Mouse (Mus musculus): ENCODE measurements around the gene Olfml3.

Gene Olfml3

GRCm38 (mm10) chr3:103737778-103738571, at the start of gene Olfml3:
Gene Olfml3 (minus strand): TSS chr3:103738001.
- DNase-seq, result peak; percentile 92 to 95

- no peak for DNase-seq
These were observed 49.4 kb upstream of the Olfml3 start for GRCm38 (mm10) chr3:103787225-103787624.

GRCm38 (mm10) chr3:103782844-103783609, 45.2 kb upstream of the Olfml3 start:
- DNase-seq, result no peak

- DNase-seq, result no peak
These were observed 43.0 kb upstream of the Olfml3 start for GRCm38 (mm10) chr3:103780777-103781176.

- peak; percentile 49 to 53 for DNase-seq
These were observed 42.5 kb upstream of the Olfml3 start for GRCm38 (mm10) chr3:103780271-103780670.

GRCm38 (mm10) chr3:103779183-103779582, 41.4 kb upstream of the Olfml3 start:
- no peak for DNase-seq

DNA sequence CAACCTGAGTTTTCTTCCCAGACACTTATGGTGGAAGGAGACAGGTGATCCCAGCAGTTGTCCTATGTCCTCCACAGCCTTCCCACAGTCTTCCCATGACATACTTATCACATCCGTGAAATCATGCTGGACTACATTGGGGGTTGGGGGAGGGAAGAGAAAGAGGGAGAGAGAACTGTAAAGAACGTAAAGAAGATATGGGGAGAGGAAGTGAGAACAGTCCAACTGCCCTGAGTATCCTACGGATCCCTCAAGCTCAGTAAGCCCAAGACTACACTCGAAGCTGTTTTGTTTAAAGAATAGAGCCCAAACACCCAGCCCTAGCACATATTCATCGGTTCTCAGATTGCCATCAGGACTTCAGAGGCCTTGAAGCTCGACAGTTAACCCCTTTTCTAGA, 40.9 kb upstream of the Olfml3 start:
- no peak for DNase-seq

GRCm38 (mm10) chr3:103777940-103778339, 40.1 kb upstream of the Olfml3 start:
- DNase-seq, result peak; percentile 76 to 79

GRCm38 (mm10) chr3:103774009-103774408, 36.2 kb upstream of the Olfml3 start:
- no peak for DNase-seq

DNA sequence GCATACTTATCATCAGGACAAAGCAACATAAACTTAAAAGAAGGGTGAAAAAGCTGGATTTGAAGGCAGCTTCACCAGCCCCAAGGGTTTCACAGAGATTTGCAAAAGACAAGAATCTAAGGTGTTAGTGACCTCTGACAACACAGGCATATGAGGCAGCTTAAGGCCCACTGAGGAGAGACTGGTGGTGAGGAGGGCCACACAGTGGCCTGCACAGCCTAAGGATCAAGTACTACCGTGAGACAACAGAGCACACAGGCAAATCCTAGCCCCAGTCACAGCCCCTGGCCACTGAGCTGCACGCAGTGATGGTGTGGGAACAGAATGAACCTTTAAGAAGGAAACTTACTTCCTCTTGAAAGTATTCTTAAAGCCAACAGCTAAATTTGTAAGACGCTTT, 35.7 kb upstream of the Olfml3 start:
- DNase-seq, result no peak

DNA sequence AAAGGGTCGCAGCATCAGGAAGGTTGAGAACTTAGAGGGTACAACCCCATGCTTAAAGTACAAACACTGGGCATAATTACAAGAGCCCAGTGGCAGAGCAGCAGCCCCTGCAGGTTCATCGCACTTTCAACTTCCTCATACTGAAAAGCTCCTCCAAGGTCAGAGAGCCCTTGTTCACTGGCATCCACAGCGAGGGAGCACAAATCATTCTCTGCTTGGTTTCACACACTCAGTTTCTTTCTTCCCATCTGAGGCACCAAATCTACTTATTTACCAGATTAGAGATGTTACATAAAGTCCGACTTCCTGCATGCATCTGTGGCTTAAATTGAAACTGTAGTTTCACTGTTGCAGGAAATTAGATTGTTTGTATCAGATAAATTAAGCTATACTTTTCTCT, 35.0 kb upstream of the Olfml3 start:
- no peak for DNase-seq

DNA sequence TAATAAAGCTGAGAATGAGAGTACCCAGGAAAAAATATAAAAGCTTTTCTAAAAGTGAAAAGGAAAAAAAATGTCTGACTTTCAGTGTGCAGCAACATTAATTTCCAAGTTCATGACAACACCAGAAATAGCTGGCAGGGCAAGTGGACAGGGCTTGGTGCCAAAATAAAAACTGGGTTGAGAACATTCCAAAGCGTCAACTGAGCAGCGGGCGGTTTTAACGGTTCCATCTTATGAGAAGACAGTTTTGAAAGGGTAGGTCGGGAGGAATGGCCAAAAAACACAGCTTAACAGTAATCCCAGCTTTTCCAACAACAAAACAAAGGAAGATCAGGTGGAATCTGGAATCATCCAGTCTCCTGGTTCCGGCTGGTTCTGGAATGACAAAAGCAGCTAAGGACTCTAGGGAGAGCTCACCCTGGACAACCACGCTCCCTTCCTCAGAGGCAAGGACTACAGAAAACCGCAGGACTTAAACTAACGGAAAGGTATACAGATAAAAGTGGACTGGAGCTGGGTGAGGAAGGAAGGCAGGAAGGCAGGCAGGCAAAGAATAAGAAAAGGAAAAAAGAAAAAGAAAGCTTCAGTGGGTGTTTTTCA, 33.8 kb upstream of the Olfml3 start:
- DNase-seq, result peak; percentile 86 to 88

DNA sequence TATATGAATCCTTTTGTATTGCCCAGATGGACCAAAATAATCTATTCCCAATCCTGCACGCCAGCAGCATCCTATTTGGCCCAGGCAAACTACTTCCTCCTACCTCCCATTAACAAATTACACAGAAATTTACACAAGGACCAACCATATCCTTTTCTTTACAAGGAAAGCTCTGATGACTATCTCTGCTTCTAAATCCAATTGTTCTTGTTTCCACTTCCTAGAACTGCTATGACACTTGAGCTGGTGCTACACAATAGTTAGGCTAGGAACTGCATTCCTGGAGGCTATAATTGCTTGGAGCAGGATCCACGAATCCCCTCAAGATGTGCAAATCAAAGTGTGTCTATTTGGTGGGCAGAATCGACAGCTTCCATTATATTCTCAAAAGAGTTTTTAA, 29.0 kb upstream of the Olfml3 start:
- no peak for DNase-seq

GRCm38 (mm10) chr3:103759261-103759970, 21.6 kb upstream of the Olfml3 start:
- no peak for DNase-seq

DNA sequence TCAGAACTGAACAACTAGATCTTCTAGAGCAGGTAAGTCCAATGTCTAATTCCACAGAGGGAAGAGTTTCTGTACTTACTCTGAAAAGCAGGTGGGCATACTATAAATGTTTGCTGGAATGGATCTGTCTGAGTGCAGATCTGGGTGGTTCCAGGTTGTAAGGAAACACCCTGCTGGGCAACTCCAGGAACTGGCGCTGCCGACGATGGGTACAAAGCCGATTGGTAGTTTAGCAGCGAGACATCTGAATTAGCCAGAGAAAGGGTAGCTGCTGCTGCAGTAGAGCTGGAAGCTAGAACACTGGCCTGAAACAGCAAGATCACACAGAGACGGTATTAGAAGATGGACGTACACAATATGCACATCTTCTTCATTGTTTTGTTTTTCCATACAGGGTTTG, 20.7 kb upstream of the Olfml3 start:
- DNase-seq, result peak in 1 of 2 experiments; percentile 31

DNA sequence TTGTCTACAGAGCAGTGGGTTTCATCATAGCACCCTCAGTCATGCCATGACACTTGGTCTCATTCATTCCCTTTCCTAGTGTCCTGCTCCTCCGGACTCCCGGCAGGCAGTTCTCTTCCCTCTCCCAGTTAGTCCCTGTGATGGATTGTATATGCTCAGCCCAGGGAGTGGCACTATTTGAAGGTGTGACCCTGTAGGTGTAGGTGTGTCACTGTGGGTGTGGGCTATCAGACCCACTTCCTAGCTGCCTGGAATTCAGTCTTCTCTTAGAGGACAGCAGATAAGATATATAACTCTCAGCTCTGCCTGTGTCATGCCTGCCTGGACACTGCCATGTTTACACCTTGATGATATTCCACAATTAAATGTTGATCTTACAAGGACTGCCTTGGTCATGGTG, 19.1 kb upstream of the Olfml3 start:
- peak in 1 of 2 experiments; percentile 1 for DNase-seq

DNA sequence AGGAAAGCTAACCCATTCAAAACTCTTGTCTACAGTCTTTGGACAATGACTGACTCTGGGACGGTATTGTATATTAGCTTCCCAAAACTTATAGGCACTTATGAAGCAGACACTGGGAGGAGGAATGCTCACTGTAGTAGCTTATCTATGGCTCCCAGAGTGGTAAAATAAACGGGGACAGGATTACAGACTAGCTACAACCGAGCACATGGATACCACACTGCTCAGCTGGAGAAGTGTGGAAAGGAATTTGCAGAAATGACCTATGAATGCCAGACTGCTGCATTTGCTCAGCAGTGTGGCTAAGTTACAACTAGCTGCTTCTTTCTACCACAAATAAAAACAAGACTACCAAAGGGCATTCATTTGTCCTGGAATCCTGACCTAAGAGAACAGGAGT, 17.6 kb upstream of the Olfml3 start:
- no peak for DNase-seq

GRCm38 (mm10) chr3:103751558-103751957, 13.8 kb upstream of the Olfml3 start:
- no peak for DNase-seq

- DNase-seq, result no peak
These were observed 8.9 kb upstream of the Olfml3 start for GRCm38 (mm10) chr3:103746711-103747110.

GRCm38 (mm10) chr3:103745001-103745770, 7.4 kb upstream of the Olfml3 start:
- DNase-seq, result no peak

GRCm38 (mm10) chr3:103743208-103743607, 5.4 kb upstream of the Olfml3 start:
- no peak for DNase-seq

DNA sequence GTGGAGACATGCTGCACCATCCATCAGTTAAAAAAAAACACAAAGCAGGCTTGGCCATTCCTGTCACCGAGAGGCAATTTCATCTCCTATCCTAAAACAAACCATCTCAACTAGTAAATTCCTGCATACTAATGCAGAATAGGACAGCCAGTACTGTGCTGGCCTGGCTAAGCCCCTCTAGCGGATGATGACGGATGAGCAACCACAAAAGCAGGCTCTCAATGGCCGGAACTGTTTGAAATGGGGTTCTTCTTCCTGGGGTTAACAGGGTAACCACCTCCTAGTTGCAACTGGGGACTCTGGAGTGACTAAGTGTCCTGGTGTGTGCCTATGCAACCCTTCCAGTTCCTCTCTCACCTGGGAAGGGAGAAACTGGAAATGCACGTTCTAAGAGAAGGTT, 2.5 kb upstream of the Olfml3 start:
- no peak for DNase-seq

Data from cerebellum, postnatal 25 days (tissue).